Mouse (Mus musculus) ES-E14 (cell line): ENCODE data around the gene Dpy30. TPM values are rescaled to one million over a fixed set of nuclear protein-coding genes. Genes with fewer than 3 reads are reported as not detected.
"Not testable (repeated sequence)": the region's sequence is repeated elsewhere in the genome, so short reads cannot be mapped to it uniquely, and the experiment has no call there.

Experiments used
- DNase-seq: peaks from one replicate; pipeline ENCODE4 v3.0.0-alpha.2; 2013; ENCODE audit warnings: low read depth, low spot score
- H3K27ac ChIP-seq: 2 replicates; pipeline ENCODE4 v1.5.1; 2012; ENCODE audit warnings: low read depth, mild to moderate bottlenecking, low read length, moderate library complexity, mixed read lengths; ENCODE audit not compliant: poor library complexity, insufficient read depth, severe bottlenecking
- H3K36me3 ChIP-seq: 2 replicates; pipeline ENCODE4 v1.6.1; 2012; ENCODE audit warnings: mild to moderate bottlenecking, low read length, moderate library complexity, mixed read lengths; ENCODE audit not compliant: control insufficient read depth, poor library complexity, insufficient read depth, severe bottlenecking
- H3K4me1 ChIP-seq, 2 experiments: fragments of 150-350 bp in 1 of 2; sonication (generic) in 1 of 2; 2 replicates each; pipeline ENCODE4 v1.6.1; 2012; ENCODE audit warnings: low read length in 2 of 2, mild to moderate bottlenecking in 1 of 2, mixed read lengths in 1 of 2; ENCODE audit not compliant: control insufficient read depth in 2 of 2, insufficient read depth in 2 of 2, poor library complexity in 1 of 2
- H3K4me3 ChIP-seq, 2 experiments: fragments of 150-350 bp in 1 of 2; sonication (generic) in 1 of 2; 2 replicates each; pipeline ENCODE4 v1.5.1; 2012; ENCODE audit warnings: low read length in 2 of 2, low read depth in 1 of 2, mild to moderate bottlenecking in 1 of 2, mixed read lengths in 1 of 2; ENCODE audit not compliant: insufficient read depth in 1 of 2, poor library complexity in 1 of 2, severe bottlenecking in 1 of 2
- H3K9ac ChIP-seq: 2 replicates; pipeline ENCODE4 v1.6.1; 2012; ENCODE audit warnings: low read depth, mild to moderate bottlenecking, low read length, mixed read lengths; ENCODE audit not compliant: poor library complexity, insufficient read depth, severe bottlenecking
- H3K9me3 ChIP-seq: fragments of 150-350 bp; sonication (generic); 2 replicates; pipeline ENCODE4 v1.6.1; 2012; ENCODE audit warnings: low read depth, mild to moderate bottlenecking, low read length; ENCODE audit not compliant: control insufficient read depth, insufficient read depth
- CHD2 ChIP-seq: IDR thresholded peaks from 2 replicates; pipeline ENCODE4 v1.6.1; 2014; ENCODE audit warnings: mild to moderate bottlenecking, low read depth, low read length, inconsistent platforms
- HCFC1 ChIP-seq: IDR thresholded peaks from 2 replicates; pipeline ENCODE4 v1.6.1; 2012; ENCODE audit warnings: low read length, inconsistent platforms, borderline replicate concordance; ENCODE audit not compliant: insufficient read depth
- MAFK ChIP-seq: IDR thresholded peaks from 2 replicates; pipeline ENCODE4 v1.6.1; 2014; ENCODE audit warnings: mild to moderate bottlenecking, low read depth, low read length, inconsistent platforms; ENCODE audit not compliant: insufficient read depth
- ZC3H11A ChIP-seq: IDR thresholded peaks from 2 replicates; pipeline ENCODE4 v1.6.1; 2012; ENCODE audit warnings: low read depth, mild to moderate bottlenecking, inconsistent platforms, low read length, borderline replicate concordance
- ZNF384 ChIP-seq: IDR thresholded peaks from 2 replicates; pipeline ENCODE4 v1.6.1; 2012; ENCODE audit warnings: low read depth, low read length, inconsistent platforms
- in situ Hi-C, 2 experiments: fragments of 600-800 bp; cut with MboI; formaldehyde crosslinking; loops; one replicate each; pipeline ENCODE4 v1.15.1; 2025; ENCODE audit warnings: low sequenced_read_pairs in 2 of 2, inconsistent platforms in 1 of 2; ENCODE audit not compliant: unreplicated experiment in 2 of 2
- total RNA-seq: library from RNA; depleted of rRNA; stranded (reverse); fragments of 300-350 nt; gene quantifications from 2 replicates; pipeline ENCODE4 v1.2.3, GENCODE M21; 2012

Gene Dpy30
- total RNA-seq, 1 experiment = 180 TPM

DNA sequence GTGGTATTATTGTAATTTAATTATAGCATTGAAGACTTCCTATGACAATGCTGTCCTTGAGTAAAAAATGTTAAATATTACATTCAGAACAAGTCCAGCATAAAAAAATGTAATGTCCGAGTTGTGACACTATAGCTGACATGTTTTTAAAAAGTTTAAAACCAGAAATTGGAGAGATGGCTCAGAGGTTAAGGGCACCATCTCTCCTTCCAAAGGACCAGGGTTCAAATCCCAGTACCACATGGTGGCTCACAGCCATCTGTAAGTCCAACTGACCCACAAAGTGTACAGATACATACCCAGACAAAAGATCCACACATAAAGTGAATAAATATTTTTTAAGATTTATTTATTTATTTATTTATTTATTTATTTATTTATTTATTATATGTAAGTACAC, 17.7 kb downstream of the Dpy30 start:
- Histone ChIP-seq H3K4me1 (peaks cover 2 to 4% of the 10 kb centered on the region in 2 experiments; a peak in 3 of 4 replicates), H3K27ac (no peak overlapping the region), H3K9me3 (no peaks in the 10 kb centered on the region), H3K4me3 (no peak overlapping the region), H3K36me3 (peaks cover 34% of the 10 kb centered on the region), H3K9ac (no peak overlapping the region)
- in situ Hi-C loops = no loop called here
- no peak for TF ChIP-seq MAFK
- no peak for TF ChIP-seq CHD2
- no peak for TF ChIP-seq HCFC1
- no peak for TF ChIP-seq ZNF384
- no peak for TF ChIP-seq ZC3H11A
- DNase-seq = no peak

DNA sequence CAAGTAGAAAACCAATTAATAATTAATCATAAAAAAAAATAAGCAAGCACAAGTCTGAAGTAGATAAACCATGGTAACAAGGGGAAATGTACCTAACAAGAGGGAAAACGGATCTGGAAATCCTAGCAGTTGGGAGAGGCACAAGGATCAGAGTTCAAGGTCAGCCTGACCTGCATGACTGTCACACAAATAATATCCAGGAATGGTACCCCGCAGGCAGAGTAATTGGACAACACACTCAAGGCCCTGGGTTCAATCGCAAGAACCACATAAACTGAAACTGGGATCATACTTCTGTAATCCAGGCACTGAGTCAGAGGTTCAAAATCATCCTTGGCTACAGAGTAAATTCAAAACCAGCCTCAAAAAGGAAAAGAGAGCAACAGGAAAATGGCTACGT, 18.1 kb downstream of the Dpy30 start:
- H3K4me1 ChIP-seq = peaks cover 2 to 4% of the 10 kb centered on the region in 2 experiments; a peak in 3 of 4 replicates
- H3K9me3 ChIP-seq = no peaks in the 10 kb centered on the region
- H3K36me3 ChIP-seq = peaks cover 34% of the 10 kb centered on the region
- DNase-seq = no peak
- in situ Hi-C loops = no loop called here
- no peak overlapping the region for H3K4me3 ChIP-seq
- no peak overlapping the region for H3K9ac ChIP-seq
- no peak overlapping the region for H3K27ac ChIP-seq
- TF ChIP-seq MAFK (no peak), CHD2 (no peak), ZC3H11A (no peak), ZNF384 (no peak), HCFC1 (no peak)

DNA sequence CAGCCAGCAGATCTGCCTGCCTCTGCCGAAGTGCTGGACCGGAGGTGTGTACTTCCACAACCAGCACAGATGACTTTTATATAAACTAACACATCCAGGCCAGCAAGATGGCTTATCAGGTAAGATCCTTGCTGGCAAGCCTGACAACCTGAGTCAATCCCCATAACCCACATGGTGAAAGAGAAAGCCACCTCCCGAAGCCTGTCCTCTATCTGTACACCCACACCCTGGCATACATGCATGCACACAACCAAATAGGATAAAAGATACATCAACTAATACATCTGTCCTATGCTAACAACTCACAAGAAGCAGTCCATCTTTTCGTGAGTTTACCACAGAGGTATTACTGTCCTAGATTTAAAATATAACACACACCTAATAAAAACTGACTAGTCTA, 19.7 kb downstream of the Dpy30 start:
- no peak overlapping the region for H3K27ac ChIP-seq
- no peak overlapping the region for H3K4me3 ChIP-seq
- no peak for TF ChIP-seq CHD2
- TF ChIP-seq ZNF384 = no peak
- no peak for TF ChIP-seq ZC3H11A
- TF ChIP-seq HCFC1 = no peak
- no peak for DNase-seq
- peaks cover 30% of the 10 kb centered on the region for H3K36me3 ChIP-seq
- no peak overlapping the region for H3K9ac ChIP-seq
- H3K4me1 ChIP-seq = peaks cover 0 to 4% of the 10 kb centered on the region in 2 experiments; a peak in 2 of 4 replicates
- no peaks in the 10 kb centered on the region for H3K9me3 ChIP-seq
- in situ Hi-C loops = no loop called here

DNA sequence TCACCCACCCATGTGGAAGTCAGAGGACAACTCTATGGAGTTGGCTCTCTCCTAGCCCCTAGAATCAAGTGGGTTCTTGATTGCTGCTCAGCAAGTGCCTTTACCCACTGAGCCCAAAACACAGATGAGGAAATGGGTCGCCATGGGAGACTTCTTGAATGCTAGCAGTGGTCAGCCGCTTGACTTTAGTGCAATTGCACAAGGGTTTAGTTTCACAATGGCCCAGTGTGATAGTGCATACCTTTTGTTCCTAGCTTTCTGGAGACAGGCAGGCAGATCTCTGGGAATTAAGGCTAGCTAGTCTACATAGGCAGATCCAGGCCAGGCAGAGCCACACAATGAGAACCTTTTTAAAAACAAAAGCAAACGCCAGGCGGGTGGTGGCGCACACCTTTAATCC, 23.7 kb downstream of the Dpy30 start:
- peaks cover 16% of the 10 kb centered on the region for H3K36me3 ChIP-seq
- no peak for TF ChIP-seq MAFK
- TF ChIP-seq ZNF384 = no peak
- no peak for TF ChIP-seq ZC3H11A
- TF ChIP-seq HCFC1 = no peak
- in situ Hi-C loops = no loop called here

DNA sequence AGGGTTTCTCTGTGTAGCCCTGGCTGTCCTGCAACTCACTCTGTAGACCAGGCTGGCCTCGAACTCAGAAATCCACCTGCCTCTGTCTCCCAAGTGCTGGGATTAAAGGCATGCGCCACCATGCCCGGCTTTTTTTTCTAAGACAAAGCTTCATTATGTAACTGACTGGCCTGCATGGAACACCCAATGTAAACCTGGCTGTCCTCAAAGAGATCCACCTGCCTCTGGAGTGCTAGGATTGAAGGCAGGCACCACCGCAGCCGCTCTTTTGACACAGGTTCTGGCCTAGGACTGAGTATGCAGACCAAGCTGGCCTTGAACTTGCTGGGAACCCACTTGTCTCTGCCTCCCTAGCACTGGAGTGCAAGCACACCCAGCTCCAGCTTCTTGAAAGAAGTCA, 26.8 kb downstream of the Dpy30 start:
- H3K4me1 ChIP-seq, DNase-seq, in situ Hi-C loops, H3K9me3 ChIP-seq, H3K36me3 ChIP-seq, H3K9ac ChIP-seq, H3K4me3 ChIP-seq, H3K27ac ChIP-seq: not testable (repeated sequence)

More for the DNA sequence above, 23.7 kb downstream of the Dpy30 start:
- H3K27ac ChIP-seq = no peak overlapping the region
- peaks cover 0 to 4% of the 10 kb centered on the region in 2 experiments; a peak in 2 of 4 replicates for H3K4me1 ChIP-seq
- no peak overlapping the region for H3K9ac ChIP-seq
- no peaks in the 10 kb centered on the region for H3K9me3 ChIP-seq
- no peak overlapping the region for H3K4me3 ChIP-seq
- no peak for DNase-seq
